Mouse (Mus musculus): ENCODE measurements around the gene Resf1. TPM values are rescaled to one million over a fixed set of nuclear protein-coding genes. Genes with fewer than 3 reads are reported as not detected.

The Resf1 gene
- polyA plus RNA-seq, 1 experiment from 2014 or later, result 34.5 TPM

DNA sequence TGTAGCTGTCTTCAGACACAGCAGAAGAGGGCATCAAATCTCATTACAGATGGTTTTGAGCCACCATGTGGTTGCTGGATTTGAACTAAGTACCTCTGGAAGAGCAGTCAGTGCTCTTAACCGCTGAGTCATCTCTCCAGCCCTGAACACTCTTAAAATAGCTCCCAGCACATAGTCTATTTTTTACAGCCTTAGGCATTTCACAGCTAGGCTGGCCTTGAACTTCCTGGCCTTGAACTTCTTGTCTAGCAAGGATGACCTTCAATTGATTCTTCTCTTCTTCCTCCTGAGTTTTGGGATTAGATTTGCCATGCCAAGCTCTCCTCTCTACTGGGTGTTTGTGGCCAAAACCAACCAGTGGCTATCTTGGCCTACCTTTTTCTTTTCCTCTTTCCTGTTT lies 2.6 kb downstream of the Resf1 start:
- no peak for ATAC-seq
- H3K27ac ChIP-seq, result 0 out of 2 replicates have a peak overlapping the region, but pooled peaks have one; percentile 55
- no peak overlapping the region for H3K9ac ChIP-seq
- peaks cover 59% of the 10 kb centered on the region for H3K36me3 ChIP-seq
- peaks cover 50% of the 10 kb centered on the region for H3K4me1 ChIP-seq
- H3K4me3 ChIP-seq, result no peak overlapping the region
- H3K27me3 ChIP-seq (replicated peaks), result no peaks in the 10 kb centered on the region
- H3K4me2 ChIP-seq, result peak overlapping the region; percentile 70
- 60% methylated on average over 1 of the region's 1 CpGs for WGBS (ENCODE audit: insufficient replicate concordance)
- H3K9me3 ChIP-seq (replicated peaks), result peaks cover 13% of the 10 kb centered on the region; the same call in 1 of the 2 replicates

- H3K4me3 ChIP-seq, result no peak overlapping the region
- H3K36me3 ChIP-seq, result peaks cover 60% of the 10 kb centered on the region
- 78% methylated on average over 1 of the region's 1 CpGs for WGBS (ENCODE audit: insufficient replicate concordance)
- peak overlapping the region; percentile 70; the same call in 1 of the 2 replicates for H3K4me2 ChIP-seq
- H3K9me3 ChIP-seq (replicated peaks), result peaks cover 12% of the 10 kb centered on the region; the same call in 1 of the 2 replicates
- no peaks in the 10 kb centered on the region for H3K27me3 ChIP-seq (replicated peaks)
- no peak overlapping the region for H3K27ac ChIP-seq
- no peak for ATAC-seq
- H3K4me1 ChIP-seq, result peaks cover 50% of the 10 kb centered on the region
- no peak overlapping the region for H3K9ac ChIP-seq
Measured at GRCm38 (mm10) chr6:149312221-149312620, 3.0 kb downstream of the Resf1 start.

- Histone ChIP-seq H3K4me1 (peaks cover 33% of the 10 kb centered on the region), H3K4me2 (no peak overlapping the region), H3K9me3 (replicated peaks) (no peaks in the 10 kb centered on the region), H3K9ac (no peak overlapping the region), H3K27me3 (replicated peaks) (no peaks in the 10 kb centered on the region), H3K36me3 (peaks cover 77% of the 10 kb centered on the region), H3K27ac (no peak overlapping the region), H3K4me3 (no peak overlapping the region)
- no peak for ATAC-seq
- WGBS (ENCODE audit: insufficient replicate concordance), result 77% methylated on average over 2 of the region's 2 CpGs
Measured at GRCm38 (mm10) chr6:149314918-149315317, 5.7 kb downstream of the Resf1 start.

DNA sequence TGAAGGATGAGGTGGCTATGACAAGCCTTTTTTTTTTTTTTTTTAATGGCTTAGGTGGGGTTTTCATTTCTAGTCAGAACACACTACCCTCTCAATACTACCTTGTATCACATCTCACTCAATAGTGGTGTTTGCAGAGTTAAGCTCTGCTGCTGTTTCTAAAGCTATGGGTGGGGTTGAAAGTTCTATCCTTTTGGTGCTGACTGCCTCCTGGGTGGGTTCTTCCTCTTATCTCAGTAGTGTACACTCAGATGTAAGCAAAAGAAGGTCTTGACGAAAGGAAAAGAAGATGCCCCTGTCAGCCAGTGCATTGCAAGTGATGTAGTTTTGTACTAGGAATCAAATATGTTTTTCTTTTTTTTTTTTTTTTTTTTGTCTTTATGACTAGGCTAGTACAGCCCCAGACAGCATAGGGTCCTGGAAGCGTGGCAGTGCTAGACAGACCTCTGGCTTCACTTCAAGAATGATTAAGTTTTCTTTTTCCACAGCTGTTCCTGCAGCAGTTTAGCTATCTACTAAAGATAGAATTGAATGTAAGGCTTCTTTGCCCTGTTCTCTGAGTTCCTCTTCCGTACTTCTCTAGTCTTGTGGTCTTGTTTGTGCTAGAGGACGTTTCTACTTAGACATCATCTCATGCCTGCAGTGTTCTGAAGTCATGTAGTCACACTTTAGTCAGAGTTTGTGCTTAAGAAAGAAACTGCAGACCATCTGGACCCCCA lies 14.5 kb downstream of the Resf1 start:
- 0 out of 2 replicates have a peak overlapping the region, but pooled peaks have one; percentile 32 for H3K27ac ChIP-seq
- H3K36me3 ChIP-seq, result peaks cover 89% of the 10 kb centered on the region
- H3K4me1 ChIP-seq, result peaks cover 20% of the 10 kb centered on the region
- WGBS (ENCODE audit: insufficient replicate concordance), result 50% methylated on average over 4 of the region's 4 CpGs
- H3K9me3 ChIP-seq (replicated peaks), result peaks cover 12% of the 10 kb centered on the region; the same call in 1 of the 2 replicates
- ATAC-seq, result peak; percentile 79
- H3K27me3 ChIP-seq (replicated peaks), result no peaks in the 10 kb centered on the region
- H3K9ac ChIP-seq, result no peak overlapping the region
- no peak overlapping the region for H3K4me3 ChIP-seq
- H3K4me2 ChIP-seq, result no peak overlapping the region

GRCm38 (mm10) chr6:149324242-149324633 lies 15.0 kb downstream of the Resf1 start:
- H3K4me3 ChIP-seq, result no peak overlapping the region
- no peaks in the 10 kb centered on the region for H3K27me3 ChIP-seq (replicated peaks)
- ATAC-seq, result 0 out of 2 replicates have a peak, but pooled peaks have one; percentile 33
- peaks cover 12% of the 10 kb centered on the region; the same call in 1 of the 2 replicates for H3K9me3 ChIP-seq (replicated peaks)
- no peak overlapping the region for H3K9ac ChIP-seq
- peaks cover 91% of the 10 kb centered on the region for H3K36me3 ChIP-seq
- H3K4me2 ChIP-seq, result no peak overlapping the region
- no peak overlapping the region for H3K27ac ChIP-seq
- H3K4me1 ChIP-seq, result peaks cover 20% of the 10 kb centered on the region
- WGBS (ENCODE audit: insufficient replicate concordance), result 89% methylated on average over 6 of the region's 6 CpGs

DNA sequence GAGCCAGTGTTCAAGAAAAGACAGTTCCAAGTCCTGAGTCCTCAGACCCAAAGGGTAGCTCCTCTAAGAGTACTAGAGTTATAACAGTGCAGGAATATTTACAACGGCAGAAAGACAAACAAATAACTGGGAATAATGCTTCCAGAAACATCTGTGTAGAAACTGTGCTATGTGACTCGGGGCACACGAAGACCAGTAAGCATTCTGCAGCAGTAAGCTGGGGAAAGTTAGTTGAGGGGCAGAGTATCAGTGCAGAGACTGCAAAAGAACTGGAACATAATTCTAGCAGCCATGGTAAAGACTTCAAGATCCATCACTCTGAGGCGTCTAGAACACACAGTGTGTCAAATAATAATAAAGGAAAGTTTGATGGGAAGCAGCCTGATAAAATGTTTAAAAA lies 19.9 kb downstream of the Resf1 start:
- no peak for ATAC-seq
- peaks cover 85% of the 10 kb centered on the region for H3K36me3 ChIP-seq
- WGBS (ENCODE audit: insufficient replicate concordance), result 87% methylated on average over 4 of the region's 4 CpGs
- no peak overlapping the region for H3K4me3 ChIP-seq
- H3K4me2 ChIP-seq, result no peak overlapping the region
- H3K9ac ChIP-seq, result no peak overlapping the region
- H3K27me3 ChIP-seq (replicated peaks), result no peaks in the 10 kb centered on the region
- H3K9me3 ChIP-seq (replicated peaks), result peaks cover 12% of the 10 kb centered on the region; the same call in 1 of the 2 replicates
- H3K4me1 ChIP-seq, result peaks cover 1% of the 10 kb centered on the region
- H3K27ac ChIP-seq, result no peak overlapping the region

DNA sequence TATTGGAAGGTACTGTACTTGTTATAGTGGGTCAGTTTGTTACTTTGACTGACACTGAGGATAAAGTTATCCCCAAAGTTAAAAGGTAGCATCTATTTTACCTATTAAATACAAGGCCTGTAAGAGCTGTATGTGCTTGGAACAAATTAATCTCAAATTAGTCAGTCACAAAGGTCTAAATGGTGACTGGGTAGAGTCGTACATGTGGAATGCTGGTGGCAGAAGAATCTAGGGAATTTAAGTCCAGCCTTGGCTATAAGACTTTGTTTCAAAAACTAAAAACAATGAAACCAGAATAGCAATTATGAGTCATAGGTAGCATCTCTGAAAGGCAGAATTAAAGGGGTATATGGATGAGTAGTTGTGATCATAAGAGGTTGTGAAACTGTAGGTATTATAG lies 21.1 kb downstream of the Resf1 start:
- H3K4me1 ChIP-seq, result no peaks in the 10 kb centered on the region
- H3K27me3 ChIP-seq (replicated peaks), result no peaks in the 10 kb centered on the region
- no peak overlapping the region for H3K4me3 ChIP-seq
- H3K9me3 ChIP-seq (replicated peaks), result peaks cover 12% of the 10 kb centered on the region; the same call in 1 of the 2 replicates
- no peak overlapping the region for H3K4me2 ChIP-seq
- WGBS (ENCODE audit: insufficient replicate concordance), result 87% methylated on average over 1 of the region's 1 CpGs
- no peak overlapping the region for H3K27ac ChIP-seq
- peaks cover 86% of the 10 kb centered on the region for H3K36me3 ChIP-seq
- no peak overlapping the region for H3K9ac ChIP-seq
- ATAC-seq, result no peak

DNA sequence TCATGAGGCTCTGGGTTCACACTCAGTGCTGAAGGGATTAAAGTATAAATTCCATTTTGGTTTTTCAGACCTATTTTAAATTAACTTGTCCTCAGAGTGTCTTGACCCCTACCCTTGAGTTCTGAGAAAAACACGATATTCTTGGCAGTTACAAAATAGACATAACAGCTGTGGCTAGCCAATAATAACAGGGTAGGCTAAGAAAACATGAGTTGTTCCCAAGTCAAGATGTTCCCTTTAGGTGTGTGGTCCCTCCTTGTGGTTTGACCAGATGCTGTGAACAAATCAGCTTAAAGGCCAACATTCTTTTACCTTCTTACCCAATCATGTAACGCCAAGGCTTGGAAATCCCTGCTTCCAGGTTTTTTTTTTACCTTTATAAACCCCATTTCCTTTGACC lies 23.8 kb downstream of the Resf1 start:
- H3K4me2 ChIP-seq, result no peak overlapping the region
- H3K4me3 ChIP-seq, result no peak overlapping the region
- H3K27ac ChIP-seq, result no peak overlapping the region
- ATAC-seq, result no peak
- peaks cover 3% of the 10 kb centered on the region; the same call in 1 of the 2 replicates for H3K9me3 ChIP-seq (replicated peaks)
- peaks cover 77% of the 10 kb centered on the region for H3K36me3 ChIP-seq
- H3K9ac ChIP-seq, result no peak overlapping the region
- H3K27me3 ChIP-seq (replicated peaks), result no peaks in the 10 kb centered on the region
- H3K4me1 ChIP-seq, result no peaks in the 10 kb centered on the region
- 85% methylated on average over 2 of the region's 2 CpGs for WGBS (ENCODE audit: insufficient replicate concordance)

- H3K4me1 ChIP-seq, result no peaks in the 10 kb centered on the region
- H3K27ac ChIP-seq, result no peak overlapping the region
- peaks cover 42% of the 10 kb centered on the region for H3K36me3 ChIP-seq
- no peak for ATAC-seq
- H3K27me3 ChIP-seq (replicated peaks), result no peaks in the 10 kb centered on the region
- H3K9me3 ChIP-seq (replicated peaks), result no peaks in the 10 kb centered on the region
- H3K4me3 ChIP-seq, result no peak overlapping the region
- H3K9ac ChIP-seq, result no peak overlapping the region
- H3K4me2 ChIP-seq, result no peak overlapping the region
Measured at GRCm38 (mm10) chr6:149337990-149338389, 28.8 kb downstream of the Resf1 start.

- Histone ChIP-seq H3K27ac (no peak overlapping the region), H3K9me3 (replicated peaks) (no peaks in the 10 kb centered on the region), H3K4me3 (no peak overlapping the region), H3K27me3 (replicated peaks) (no peaks in the 10 kb centered on the region), H3K9ac (no peak overlapping the region), H3K4me1 (no peaks in the 10 kb centered on the region), H3K36me3 (peaks cover 35% of the 10 kb centered on the region), H3K4me2 (no peak overlapping the region)
- no peak for ATAC-seq
- 64% methylated on average over 1 of the region's 1 CpGs for WGBS (ENCODE audit: insufficient replicate concordance)
Measured at GRCm38 (mm10) chr6:149338622-149339021, 29.4 kb downstream of the Resf1 start.

GRCm38 (mm10) chr6:149343802-149344201 lies 34.6 kb downstream of the Resf1 start:
- WGBS (ENCODE audit: insufficient replicate concordance), result 40% methylated on average over 2 of the region's 2 CpGs
- no peak for ATAC-seq

GRCm38 (mm10) chr6:149344372-149344771 lies 35.2 kb downstream of the Resf1 start:
- no peak overlapping the region for H3K4me2 ChIP-seq
- peaks cover 7% of the 10 kb centered on the region; the same call in 1 of the 2 replicates for H3K9me3 ChIP-seq (replicated peaks)
- no peak overlapping the region for H3K27ac ChIP-seq
- no peaks in the 10 kb centered on the region for H3K27me3 ChIP-seq (replicated peaks)
- H3K4me1 ChIP-seq, result no peaks in the 10 kb centered on the region
- H3K4me3 ChIP-seq, result no peak overlapping the region
- no peak overlapping the region for H3K9ac ChIP-seq
- no peaks in the 10 kb centered on the region; the same call in 1 of the 2 replicates for H3K36me3 ChIP-seq
- ATAC-seq, result no peak

More at GRCm38 (mm10) chr6:149343802-149344201, 34.6 kb downstream of the Resf1 start:
- Histone ChIP-seq H3K27ac (no peak overlapping the region), H3K36me3 (no peaks in the 10 kb centered on the region; the same call in 1 of the 2 replicates), H3K4me3 (no peak overlapping the region), H3K4me2 (no peak overlapping the region), H3K9ac (no peak overlapping the region), H3K4me1 (no peaks in the 10 kb centered on the region), H3K27me3 (replicated peaks) (no peaks in the 10 kb centered on the region), H3K9me3 (replicated peaks) (peaks cover 5% of the 10 kb centered on the region; the same call in 1 of the 2 replicates)

Measured in liver, embryonic 12.5 days (tissue).